Mouse (Mus musculus): Measurements from ENCODE around the gene Arid3a.
A peak's percentile ranks its signal among the peaks of the same experiment; 100 is the strongest.
"Not testable (repeated sequence)": the region's sequence is repeated elsewhere in the genome, so short reads cannot be mapped to it uniquely, and the experiment has no call there.

The Arid3a gene

DNA sequence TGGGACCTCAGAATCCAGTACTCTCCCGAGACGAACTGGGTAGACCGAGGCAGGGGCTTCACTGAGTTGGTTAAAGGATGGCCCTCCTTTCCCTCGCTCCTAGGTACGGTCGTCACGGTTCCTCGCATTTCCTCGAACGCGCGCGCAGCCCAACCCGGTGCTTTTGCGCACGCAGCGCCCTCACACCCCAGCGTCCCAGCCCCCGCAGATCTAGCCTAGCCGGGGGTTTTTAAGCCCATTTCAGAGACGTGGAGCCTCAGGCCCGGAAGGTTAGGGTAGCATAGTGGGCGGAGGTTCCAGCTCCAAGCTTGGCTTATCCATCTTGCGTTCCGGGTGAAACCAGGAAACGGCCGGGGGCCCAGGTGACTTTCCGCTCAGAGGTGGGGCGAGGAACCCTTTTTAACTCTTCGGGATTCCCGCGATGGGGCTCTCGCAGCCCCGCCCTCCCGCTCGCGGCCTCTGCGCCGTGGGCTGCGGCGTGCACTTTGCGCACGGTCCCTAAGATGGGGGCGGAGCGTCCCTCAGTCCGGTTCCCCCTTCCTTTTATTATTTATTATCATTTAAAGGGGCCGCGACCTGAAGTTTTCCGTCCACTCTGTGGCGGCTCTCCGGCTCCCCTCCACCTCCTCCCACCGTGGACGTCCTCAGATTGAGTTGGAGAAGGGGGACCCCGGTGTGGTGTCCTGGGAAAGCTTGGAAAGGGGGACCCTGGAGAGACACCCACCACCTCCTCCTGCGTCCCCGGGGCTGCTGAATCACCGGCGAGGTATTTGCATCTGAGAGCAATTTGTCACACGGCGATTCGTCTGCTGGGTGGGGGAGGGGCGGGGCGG lies at the start of gene Arid3a:
TSS of gene Arid3a (plus strand) at position 553 of the 833 bp plus-strand sequence.
- DNase-seq (ENCODE audit: low spot score in 2 of 2) = peak; percentile 88 to 89

DNA sequence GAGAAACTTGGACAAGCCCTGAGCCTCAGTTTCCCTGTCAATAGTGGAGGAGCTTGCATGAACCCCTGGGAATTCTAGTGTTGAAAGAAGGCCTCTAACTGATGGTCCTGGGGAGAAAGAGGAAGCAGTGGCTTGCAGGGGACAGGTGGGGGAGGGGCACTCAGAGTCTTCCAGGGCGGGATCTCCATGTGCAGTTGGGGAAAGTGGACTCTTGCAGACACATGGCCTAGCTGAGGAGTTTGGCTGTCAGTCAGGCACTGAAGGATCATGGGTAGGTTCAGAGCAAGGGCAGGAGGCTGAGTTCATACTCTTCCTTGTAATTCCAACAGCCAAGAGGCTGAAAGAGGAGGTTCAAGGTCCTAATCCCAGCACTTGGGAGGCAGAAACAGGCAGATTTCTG lies 49.7 kb upstream of the Arid3a start:
- no peak for DNase-seq (ENCODE audit: low spot score in 2 of 2)

GRCm38 (mm10) chr10:79877757-79878156 lies 49.1 kb upstream of the Arid3a start:
- DNase-seq (ENCODE audit: low spot score in 2 of 2) = peak in 1 of 2 experiments; percentile 51

- no peak for DNase-seq (ENCODE audit: low spot score in 2 of 2)
These were observed 47.3 kb upstream of the Arid3a start for GRCm38 (mm10) chr10:79879527-79879926.

- peak; percentile 47 to 58 for DNase-seq (ENCODE audit: low spot score in 2 of 2)
These were observed 46.1 kb upstream of the Arid3a start for GRCm38 (mm10) chr10:79880721-79881120.

DNA sequence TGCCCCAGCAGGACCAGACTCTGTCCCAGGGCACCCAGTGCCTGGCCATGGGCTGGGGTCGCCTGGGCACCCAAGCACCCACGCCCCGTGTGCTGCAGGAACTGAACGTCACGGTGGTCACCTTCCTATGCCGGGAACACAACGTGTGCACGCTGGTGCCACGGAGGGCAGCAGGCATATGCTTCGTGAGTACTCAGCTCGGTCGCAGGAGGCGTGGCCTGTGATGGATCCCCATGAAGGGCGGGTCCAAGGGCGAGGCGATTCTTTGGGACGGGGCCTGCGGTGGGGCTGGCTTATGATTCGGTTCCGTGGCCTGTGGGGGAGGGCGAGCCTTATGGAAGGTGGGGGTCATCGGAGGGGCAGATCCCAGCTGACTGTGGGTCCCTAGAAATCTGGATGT lies 44.9 kb upstream of the Arid3a start:
- no peak for DNase-seq (ENCODE audit: low spot score in 2 of 2)

DNA sequence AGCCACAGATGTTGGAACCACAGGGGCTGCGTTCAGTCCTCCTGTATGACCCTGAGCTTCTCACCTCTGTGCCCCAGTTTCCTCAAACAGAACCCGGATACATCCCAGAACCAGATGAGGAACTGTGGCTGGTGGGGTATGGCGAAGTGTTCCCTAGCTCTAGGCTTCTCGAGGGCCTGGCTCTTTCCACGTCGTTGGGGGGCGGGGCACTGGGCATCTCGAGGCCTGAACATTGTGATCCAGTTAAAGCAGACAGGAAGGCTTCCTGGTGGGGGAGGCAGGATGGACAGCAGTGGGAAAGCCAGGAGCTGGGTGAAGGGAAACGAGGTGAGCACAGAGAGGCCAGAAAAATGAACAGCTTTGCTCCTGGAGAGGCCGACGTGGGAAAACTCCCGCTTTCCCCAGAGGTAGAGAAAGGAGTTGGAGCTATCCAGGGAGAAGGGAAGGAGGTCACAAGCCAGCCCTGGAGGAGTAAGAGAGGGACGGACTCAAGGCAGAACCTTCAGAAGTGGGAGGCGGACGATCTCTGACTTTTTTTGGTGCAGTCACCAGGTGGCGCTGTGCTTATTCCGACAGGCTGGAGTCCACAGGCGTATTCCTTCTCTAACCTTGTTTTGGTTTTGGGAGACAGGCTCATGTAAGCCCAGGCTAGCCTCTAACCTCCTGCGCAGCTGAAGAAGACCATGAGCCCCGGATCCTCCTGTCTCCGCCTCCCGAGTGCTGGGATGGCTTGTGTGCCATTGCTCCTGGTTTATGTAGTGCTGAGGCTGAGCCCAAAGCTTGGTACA lies 43.4 kb upstream of the Arid3a start:
- peak; percentile 50 to 71 for DNase-seq (ENCODE audit: low spot score in 2 of 2)

GRCm38 (mm10) chr10:79884446-79884845 lies 42.4 kb upstream of the Arid3a start:
- DNase-seq (ENCODE audit: low spot score in 2 of 2) = no peak

DNA sequence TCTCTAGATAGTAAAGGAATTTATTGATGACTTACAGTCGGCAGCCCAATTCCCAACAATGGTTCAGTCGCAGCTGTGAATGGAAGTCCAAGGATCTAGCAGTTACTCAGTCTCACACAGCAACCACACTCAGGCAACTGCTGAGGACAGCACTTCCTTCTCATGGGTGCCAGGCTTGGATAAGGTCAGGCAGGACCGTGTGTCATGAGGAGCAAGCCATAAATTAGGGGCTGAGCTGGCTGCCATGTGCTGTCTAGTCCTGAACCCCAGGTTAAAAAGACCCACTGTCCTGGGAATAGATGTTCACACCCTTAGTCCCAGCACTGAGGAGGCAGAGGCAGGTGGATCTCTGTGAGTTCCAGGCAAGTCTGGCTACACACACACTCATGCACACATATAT lies 41.9 kb upstream of the Arid3a start:
- not testable (repeated sequence) for DNase-seq (ENCODE audit: low spot score in 2 of 2)

DNA sequence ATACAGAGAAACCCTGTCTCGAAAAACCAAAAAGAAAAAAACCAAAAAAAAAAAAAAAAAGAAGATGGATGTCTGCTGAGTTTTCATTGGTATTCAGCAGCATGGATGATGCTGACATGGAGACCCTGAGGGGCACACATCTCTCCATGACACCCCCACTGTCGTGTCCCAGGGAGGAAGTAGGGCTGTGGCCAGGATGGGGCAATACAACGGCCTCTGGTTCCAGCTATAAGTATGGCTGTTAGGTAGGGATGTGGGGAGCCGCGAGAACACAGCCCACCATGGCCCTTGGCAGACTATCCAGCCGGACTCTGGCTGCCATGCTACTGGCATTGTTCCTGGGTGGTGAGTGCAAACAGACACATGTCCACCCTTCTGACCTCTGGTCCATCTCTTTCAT lies 40.8 kb upstream of the Arid3a start, which contains the start of gene Elane:
TSS of gene Elane (plus strand) at position 194 of the 400 bp plus-strand sequence.
- no peak for DNase-seq (ENCODE audit: low spot score in 2 of 2)

- DNase-seq (ENCODE audit: low spot score in 2 of 2) = no peak
These were observed 40.2 kb upstream of the Arid3a start for GRCm38 (mm10) chr10:79886611-79887010.

- DNase-seq (ENCODE audit: low spot score in 2 of 2) = no peak
These were observed 37.5 kb upstream of the Arid3a start for GRCm38 (mm10) chr10:79889386-79889785.

- DNase-seq (ENCODE audit: low spot score in 2 of 2) = no peak
These were observed 36.2 kb upstream of the Arid3a start, which contains the start of gene Cfd for GRCm38 (mm10) chr10:79890670-79891069. TSS of gene Cfd (plus strand) at chr10:79890853.

- peak; percentile 70 to 79 for DNase-seq (ENCODE audit: low spot score in 2 of 2)
These were observed 34.3 kb upstream of the Arid3a start for GRCm38 (mm10) chr10:79892451-79893118.

- no peak for DNase-seq (ENCODE audit: low spot score in 2 of 2)
These were observed 30.5 kb upstream of the Arid3a start for GRCm38 (mm10) chr10:79896306-79896705.

- no peak for DNase-seq (ENCODE audit: low spot score in 2 of 2)
These were observed 30.0 kb upstream of the Arid3a start for GRCm38 (mm10) chr10:79896814-79897213.

DNA sequence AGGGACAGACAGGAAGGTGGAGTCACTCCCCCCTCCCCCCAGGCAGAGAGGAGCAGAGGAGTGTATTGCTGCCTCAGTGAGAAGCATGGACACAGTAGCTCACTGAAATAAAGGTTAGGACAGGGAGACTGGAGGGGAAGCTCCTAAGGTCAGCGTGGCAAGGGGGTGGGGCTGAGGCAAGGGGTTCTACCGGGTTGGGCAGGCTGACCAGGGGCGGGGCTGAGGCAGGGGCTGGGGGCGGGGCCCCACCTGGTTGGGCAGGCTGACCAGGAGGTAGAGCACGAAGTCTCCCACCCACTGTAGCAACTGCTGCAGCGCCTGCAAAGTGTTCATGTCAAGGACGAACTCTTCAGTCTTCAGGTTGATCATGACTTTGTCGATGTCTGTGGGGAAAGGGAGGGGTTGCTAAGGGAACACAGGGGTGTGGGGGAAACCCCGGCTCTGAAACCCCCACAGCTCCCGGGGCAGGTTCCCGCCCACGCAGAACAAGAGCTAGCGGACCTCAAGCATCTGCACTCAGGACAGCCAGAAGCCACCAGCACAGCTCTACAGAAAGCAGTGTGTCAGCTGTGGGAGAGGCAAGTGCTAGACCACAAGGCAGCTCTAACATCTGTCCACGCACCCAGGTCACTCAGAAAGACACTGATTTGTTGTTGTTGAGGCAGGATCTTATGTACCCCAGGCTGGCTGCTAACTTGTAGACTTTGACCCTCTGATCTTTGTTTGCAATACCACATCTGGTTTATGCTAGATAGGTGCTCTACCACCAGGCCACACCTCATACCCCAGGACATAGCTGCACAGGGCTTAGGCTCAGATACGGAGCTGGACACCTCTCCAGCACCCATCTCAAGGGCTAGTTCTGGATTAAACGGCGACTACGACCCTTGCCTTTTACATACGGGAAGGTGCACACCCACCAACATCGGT lies 29.3 kb upstream of the Arid3a start:
- peak; percentile 51 to 56 for DNase-seq (ENCODE audit: low spot score in 2 of 2)

- DNase-seq (ENCODE audit: low spot score in 2 of 2) = no peak
These were observed 25.9 kb upstream of the Arid3a start for GRCm38 (mm10) chr10:79900951-79901410.

DNA sequence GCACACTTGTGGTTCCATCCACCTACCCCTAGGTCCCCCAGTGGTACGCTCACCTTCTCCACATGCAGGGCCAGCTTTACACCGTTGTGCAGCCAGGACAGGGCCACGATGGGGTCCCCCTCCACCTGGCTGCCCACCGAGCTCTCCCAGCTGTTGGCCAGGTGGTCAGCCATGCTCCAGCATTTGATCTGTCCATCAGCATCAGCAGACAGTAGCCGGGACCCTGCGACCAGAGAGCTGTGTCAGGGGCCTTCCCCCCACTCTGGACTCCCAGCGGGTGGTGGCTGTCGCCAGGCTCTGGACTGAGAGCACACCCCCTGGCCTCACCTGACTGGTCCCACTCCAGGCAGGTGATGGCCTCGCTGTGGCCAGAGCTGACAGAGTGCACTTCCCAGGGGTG lies 20.1 kb upstream of the Arid3a start:
- DNase-seq (ENCODE audit: low spot score in 2 of 2) = no peak

- DNase-seq (ENCODE audit: low spot score in 2 of 2) = no peak
These were observed 19.4 kb upstream of the Arid3a start for GRCm38 (mm10) chr10:79907415-79907814.

All from spleen, postnatal 36 days (tissue).